Mouse (Mus musculus) kidney, adult 2 months (tissue): ENCODE data around the gene Gm11020. TPM values are rescaled to one million over a fixed set of nuclear protein-coding genes. Genes with fewer than 3 reads are reported as not detected.
"Not testable (repeated sequence)": the region's sequence is repeated elsewhere in the genome, so short reads cannot be mapped to it uniquely, and the experiment has no call there.

ENCODE experiments used
- DNase-seq: peaks from one replicate; pipeline ENCODE4 v3.0.0; 2021
- H3K27ac ChIP-seq: fragments of 200-500 bp; 2 replicates; pipeline ENCODE4 v1.5.1; 2012; ENCODE audit warnings: low read depth, low read length, control low read depth, inconsistent platforms; ENCODE audit not compliant: insufficient read depth
- H3K27me3 ChIP-seq: fragments of 200-500 bp; replicated peaks from 2 replicates; pipeline ENCODE4 v1.6.1; 2012; ENCODE audit warnings: mild to moderate bottlenecking, moderate library complexity, low read length, inconsistent platforms; ENCODE audit not compliant: control insufficient read depth, insufficient read depth
- H3K36me3 ChIP-seq: fragments of 200-500 bp; 2 replicates; pipeline ENCODE4 v1.6.1; 2012; ENCODE audit warnings: mild to moderate bottlenecking, moderate library complexity, low read length, inconsistent platforms; ENCODE audit not compliant: control insufficient read depth, insufficient read depth
- H3K4me1 ChIP-seq: fragments of 200-500 bp; 2 replicates; pipeline ENCODE4 v1.6.1; 2011; ENCODE audit warnings: low read length; ENCODE audit not compliant: control insufficient read depth, insufficient read depth
- H3K4me3 ChIP-seq: fragments of 200-500 bp; 2 replicates; pipeline ENCODE4 v1.5.1; 2011; ENCODE audit warnings: mild to moderate bottlenecking, low read depth, low read length, control low read depth; ENCODE audit not compliant: insufficient read depth
- CTCF ChIP-seq: fragments of 200-500 bp; conservative IDR thresholded peaks from 2 replicates; pipeline ENCODE4 v1.5.1; 2011; ENCODE audit warnings: low read depth, mild to moderate bottlenecking, control low read depth, low read length, moderate library complexity, mixed read lengths; ENCODE audit not compliant: insufficient read depth, insufficient read length
- POLR2A ChIP-seq: fragments of 200-500 bp; IDR thresholded peaks from one replicate; pipeline ENCODE4 v1.6.1; 2011; ENCODE audit warnings: low read depth, low read length, control low read depth
- WGBS: fragments of 180-500 bp; shearing (Covaris S2); methylation state at CpG from one replicate; pipeline ENCODE4 v1.1.7; 2018; 5-methylcytosine and 5-hydroxymethylcytosine counted together
- polyA plus RNA-seq: library from polyadenylated mRNA; depleted of rRNA; stranded (reverse); fragments of >200 nt; gene quantifications from 2 replicates; pipeline ENCODE4 v1.2.3, GENCODE M21; 2012; rRNA removed

The Gm11020 gene
- not detected in 2 replicates for polyA plus RNA-seq

DNA sequence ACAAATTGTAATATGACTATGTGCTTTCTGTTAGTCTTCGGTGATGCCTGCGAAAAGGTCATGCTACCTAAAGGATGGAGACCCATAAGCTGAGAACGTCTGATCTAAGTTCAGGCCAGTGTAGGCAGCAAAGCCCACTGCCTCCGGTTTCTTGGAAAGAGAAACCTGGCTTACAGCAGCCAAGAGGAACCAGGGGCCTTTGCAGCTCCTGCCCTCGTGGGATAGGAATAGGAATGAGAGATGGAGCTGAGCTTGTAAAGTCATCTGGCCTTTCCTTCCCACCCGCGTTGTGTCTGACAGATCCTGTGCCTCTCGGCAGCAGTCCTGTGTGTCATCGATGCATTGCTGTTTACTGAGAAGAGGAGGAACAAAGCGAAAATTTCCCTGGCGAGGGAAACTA, at the start of gene Gm11020:
Gm11020 (plus strand) TSS at position 301 of the 400 bp plus-strand sequence.
- not testable (repeated sequence) for H3K27me3 ChIP-seq, H3K4me3 ChIP-seq, H3K27ac ChIP-seq, H3K36me3 ChIP-seq, H3K4me1 ChIP-seq, DNase-seq
- 82% methylated on average over 11 of the region's 11 CpGs for WGBS

DNA sequence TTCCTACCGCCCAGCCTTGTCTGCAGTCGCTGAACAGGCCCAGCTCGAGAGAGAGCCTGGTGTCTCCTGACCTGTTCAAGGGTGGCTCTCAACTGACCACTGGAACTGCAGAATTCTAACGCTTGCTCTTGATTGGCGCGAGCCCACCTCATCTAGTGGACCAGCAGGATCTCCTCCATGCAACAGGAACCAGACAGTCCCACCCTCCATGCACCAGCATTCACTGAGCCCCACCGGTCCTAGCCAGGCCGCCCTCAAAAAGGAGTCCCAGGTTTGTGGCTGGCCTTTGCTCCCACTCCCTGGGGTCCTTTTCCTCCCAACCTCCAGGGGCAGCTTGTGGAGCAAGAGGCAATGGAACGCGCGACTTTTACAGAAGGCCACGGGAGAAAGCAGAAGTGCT, 28.3 kb upstream of the Gm11020 start, which contains the start of gene Cmtm2a:
Cmtm2a (minus strand) TSS at position 101 of the 400 bp plus-strand sequence.
- H3K4me3 ChIP-seq, DNase-seq, H3K27ac ChIP-seq, H3K36me3 ChIP-seq, H3K4me1 ChIP-seq, H3K27me3 ChIP-seq: not testable (repeated sequence)
- WGBS = 91% methylated on average over 12 of the region's 12 CpGs

DNA sequence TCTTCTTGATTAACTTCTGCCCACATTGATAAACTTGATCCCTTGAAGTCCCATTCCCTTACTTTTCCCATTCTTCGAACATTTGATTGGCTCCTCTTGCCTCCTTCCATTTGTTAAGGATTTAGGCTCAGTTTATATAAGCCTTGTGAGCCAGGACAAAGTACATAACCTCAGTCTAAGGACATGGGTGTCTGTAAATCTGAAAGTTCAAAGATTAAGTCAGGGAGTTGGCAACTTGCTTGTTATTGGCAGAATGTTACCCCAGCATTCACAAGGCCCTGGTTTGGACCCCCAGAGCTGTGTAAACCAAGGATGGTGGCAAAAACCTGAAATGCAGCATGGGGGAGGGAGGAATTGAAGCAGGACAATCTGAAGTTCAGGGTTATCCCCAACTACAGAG, 27.0 kb upstream of the Gm11020 start:
- Histone ChIP-seq H3K27ac (no peak overlapping the region), H3K36me3 (no peaks in the 10 kb centered on the region), H3K4me3 (no peak overlapping the region), H3K4me1 (peaks cover 6% of the 10 kb centered on the region; the same call in 1 of the 2 replicates), H3K27me3 (no peaks in the 10 kb centered on the region)
- no peak for TF ChIP-seq CTCF
- TF ChIP-seq POLR2A = no peak
- DNase-seq = peak; percentile 69
- WGBS = 78% methylated on average over 1 of the region's 1 CpGs

DNA sequence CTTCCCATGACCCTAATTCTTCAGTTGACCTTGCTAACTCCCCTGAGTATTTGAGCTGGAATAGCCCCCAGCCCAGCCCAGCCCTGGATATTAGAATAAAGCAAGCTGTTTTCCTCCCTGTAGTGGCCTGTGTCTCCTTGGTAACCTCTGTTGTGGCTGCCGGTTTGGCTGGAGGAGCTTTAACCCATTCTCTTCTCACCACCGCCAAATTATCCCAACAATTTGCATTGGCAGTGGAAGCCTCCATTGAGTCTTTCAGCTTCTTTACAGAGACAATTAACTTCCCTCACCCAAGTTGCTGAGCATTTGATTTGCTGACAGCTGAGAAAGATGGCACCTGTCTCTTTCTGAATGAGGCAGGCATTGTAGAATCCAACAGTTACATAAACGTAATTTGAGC, 19.8 kb upstream of the Gm11020 start:
- H3K4me1 ChIP-seq, H3K36me3 ChIP-seq, H3K4me3 ChIP-seq, H3K27me3 ChIP-seq, DNase-seq, H3K27ac ChIP-seq: not testable (repeated sequence)
- 34% methylated on average over 3 of the region's 3 CpGs for WGBS

DNA sequence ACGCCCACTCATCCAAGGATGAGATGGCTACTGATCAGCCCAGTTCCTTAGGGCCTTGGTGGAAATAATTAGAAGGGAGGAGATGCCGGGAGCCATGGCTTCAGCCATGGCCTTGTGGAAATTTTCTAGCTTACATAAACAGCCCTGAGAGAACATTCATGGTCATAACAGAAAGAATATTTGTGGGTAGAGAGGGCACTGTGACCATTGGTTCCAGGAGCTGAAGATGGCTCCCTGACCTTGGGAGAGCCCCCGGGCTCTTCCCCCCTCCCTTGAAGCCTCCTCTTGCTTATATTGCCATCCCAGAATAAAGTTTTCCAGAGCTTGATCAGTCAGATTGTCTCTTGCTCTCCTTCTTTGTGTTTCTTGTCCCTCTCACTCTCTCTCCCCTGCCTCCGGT, 18.8 kb upstream of the Gm11020 start:
- DNase-seq, H3K27me3 ChIP-seq, H3K4me3 ChIP-seq, H3K27ac ChIP-seq, H3K36me3 ChIP-seq, H3K4me1 ChIP-seq: not testable (repeated sequence)
- 89% methylated on average over 4 of the region's 4 CpGs for WGBS

DNA sequence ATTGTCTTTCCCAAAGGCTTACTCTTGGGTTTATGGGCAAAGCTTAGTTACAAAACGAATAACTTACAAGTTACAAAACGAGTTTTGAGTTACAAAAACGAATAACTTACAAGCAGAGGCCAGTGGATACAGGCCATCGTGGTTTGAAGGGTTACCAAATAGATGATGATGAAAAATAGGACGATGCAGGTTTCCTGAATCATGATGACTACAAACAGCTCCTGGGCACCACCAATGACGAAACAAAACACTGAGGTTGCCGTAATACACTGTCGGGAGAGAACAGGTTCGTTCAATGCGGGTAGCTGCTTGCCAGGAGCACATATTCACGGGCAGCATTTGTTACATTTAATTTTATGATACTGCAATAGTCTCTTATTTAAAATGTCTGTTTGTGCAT, 16.4 kb upstream of the Gm11020 start:
- Histone ChIP-seq H3K4me3 (no peak overlapping the region), H3K36me3 (no peaks in the 10 kb centered on the region), H3K4me1 (no peaks in the 10 kb centered on the region), H3K27ac (no peak overlapping the region), H3K27me3 (no peaks in the 10 kb centered on the region)
- DNase-seq = no peak
- TF ChIP-seq POLR2A (no peak), CTCF (no peak)
- 86% methylated on average over 11 of the region's 11 CpGs for WGBS

DNA sequence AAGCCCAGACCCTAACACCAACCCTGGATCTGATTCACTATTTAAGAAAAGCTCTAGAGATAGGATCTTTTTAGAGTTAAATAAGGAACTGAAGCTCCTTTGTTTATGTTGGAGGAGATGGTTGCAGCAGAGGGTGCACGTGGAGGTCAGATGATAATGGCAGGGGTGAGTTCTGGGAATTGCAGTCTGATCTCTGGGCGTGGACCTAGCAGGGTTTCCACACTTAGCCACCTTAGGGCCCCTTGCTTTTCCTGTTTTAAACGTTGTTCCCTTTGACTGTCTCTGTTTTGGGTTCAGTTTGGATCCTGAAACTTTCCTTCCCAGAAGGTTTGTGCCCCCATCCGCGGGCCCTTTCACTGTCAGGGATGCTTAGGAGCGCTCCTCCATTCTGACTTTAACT, 13.0 kb upstream of the Gm11020 start:
- H3K27ac ChIP-seq, H3K4me1 ChIP-seq, H3K4me3 ChIP-seq, H3K27me3 ChIP-seq, H3K36me3 ChIP-seq, DNase-seq: not testable (repeated sequence)
- 48% methylated on average over 6 of the region's 6 CpGs for WGBS

DNA sequence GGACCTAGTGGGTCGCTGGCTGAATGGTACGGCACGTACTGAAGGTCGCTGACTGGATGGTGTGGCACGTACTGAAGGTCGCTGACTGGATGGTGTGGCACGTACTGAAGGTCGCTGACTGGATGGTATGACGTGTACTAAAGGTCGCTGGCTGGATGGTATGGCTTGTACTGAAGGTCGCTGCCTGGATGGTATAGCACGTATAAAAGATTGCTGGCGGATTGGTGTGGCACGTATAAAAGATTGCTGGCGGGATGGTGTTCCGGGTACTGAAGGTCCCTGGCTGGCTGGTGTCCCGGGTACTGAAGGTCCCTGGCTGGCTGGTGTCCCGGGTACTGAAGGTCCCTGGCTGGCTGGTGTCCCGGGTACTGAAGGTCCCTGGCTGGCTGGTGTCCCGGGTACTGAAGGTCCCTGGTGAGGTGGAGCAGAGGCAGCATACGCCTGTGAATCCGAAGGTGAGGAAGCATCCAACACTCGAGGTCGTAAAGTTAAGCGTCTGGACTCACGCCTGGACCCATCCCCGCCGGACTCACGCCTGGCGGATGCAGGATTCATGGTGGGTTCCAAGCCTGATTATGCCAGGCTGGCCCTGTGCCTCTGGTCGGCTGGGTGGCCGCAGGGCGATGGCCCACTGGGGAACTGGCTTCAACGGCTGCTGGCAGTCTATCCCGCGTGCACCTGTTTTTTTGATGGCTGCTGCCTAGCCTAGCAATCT, 11.8 kb upstream of the Gm11020 start, which contains the start of the genes Gm45711 and Cmtm1:
Gm45711 (minus strand) TSS at position 641 of the 715 bp plus-strand sequence.
Cmtm1 (minus strand) TSS at position 705 of the 715 bp plus-strand sequence.
- WGBS = 81% methylated on average over 36 of the region's 36 CpGs
- H3K4me3 ChIP-seq, H3K27me3 ChIP-seq, H3K36me3 ChIP-seq, H3K27ac ChIP-seq, H3K4me1 ChIP-seq: not testable (repeated sequence)
- peak; percentile 16 for DNase-seq

DNA sequence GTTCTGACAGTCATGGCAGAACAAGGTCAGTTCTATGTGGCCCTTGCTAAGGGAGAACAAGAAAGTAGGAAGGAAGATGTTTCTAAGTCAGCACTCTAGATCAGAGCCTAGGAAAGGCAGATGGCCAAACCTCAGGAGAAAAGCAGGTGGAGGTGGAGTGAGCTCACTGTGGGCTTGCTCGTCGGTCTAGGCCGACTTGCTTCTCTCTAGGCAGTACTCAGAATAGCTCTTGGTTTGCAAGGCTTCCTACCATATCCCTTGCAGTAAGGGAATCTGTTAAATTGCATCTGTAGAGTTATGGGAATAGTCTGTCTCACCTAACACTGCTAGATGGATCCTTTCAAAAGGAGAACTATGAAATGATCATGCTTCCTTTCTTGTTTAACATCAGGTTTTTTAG, 9.3 kb upstream of the Gm11020 start:
- H3K4me1 ChIP-seq, DNase-seq, H3K4me3 ChIP-seq, H3K27ac ChIP-seq, H3K36me3 ChIP-seq, H3K27me3 ChIP-seq: not testable (repeated sequence)
- WGBS = 74% methylated on average over 3 of the region's 3 CpGs
